Mouse (Mus musculus) adrenal gland, adult 8-10 months (tissue): ENCODE data around the gene Tmem89. TPM values are rescaled to one million over a fixed set of nuclear protein-coding genes. Genes with fewer than 3 reads are reported as not detected.

ENCODE experiments used
- DNase-seq: peaks from one replicate; pipeline ENCODE4 v3.0.0; 2022
- total RNA-seq, 4 experiments: library from RNA; stranded (reverse); gene quantifications; 2 replicates each; pipeline ENCODE4 v1.2.4; 2022

Gene Tmem89
- total RNA-seq = under 1 TPM in 1 of 4 experiments, not detected in 3; 0.59 TPM

DNA sequence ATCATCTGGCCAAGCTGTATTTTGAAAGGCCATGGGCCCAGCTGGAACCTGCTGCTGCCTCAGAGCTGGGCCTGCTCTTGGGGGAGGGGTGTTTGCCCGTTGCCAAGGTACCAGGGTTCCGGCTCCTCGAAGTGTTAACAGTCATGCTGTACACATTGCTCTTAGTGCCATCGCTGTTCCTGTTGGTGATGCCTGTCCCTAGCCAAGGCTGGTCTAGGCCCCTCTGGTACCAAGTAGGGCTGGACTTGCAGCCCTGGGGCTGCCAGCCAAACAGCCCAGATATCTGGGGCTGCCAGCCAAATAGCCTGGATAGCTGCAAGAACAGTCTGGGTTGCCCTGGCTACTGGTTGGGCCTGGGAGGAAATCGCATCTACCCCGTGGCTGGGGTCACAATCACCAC lies at the start of gene Tmem89:
Gene Tmem89 (plus strand): TSS at position 129 of the 400 bp plus-strand sequence.
- no peak for DNase-seq

DNA sequence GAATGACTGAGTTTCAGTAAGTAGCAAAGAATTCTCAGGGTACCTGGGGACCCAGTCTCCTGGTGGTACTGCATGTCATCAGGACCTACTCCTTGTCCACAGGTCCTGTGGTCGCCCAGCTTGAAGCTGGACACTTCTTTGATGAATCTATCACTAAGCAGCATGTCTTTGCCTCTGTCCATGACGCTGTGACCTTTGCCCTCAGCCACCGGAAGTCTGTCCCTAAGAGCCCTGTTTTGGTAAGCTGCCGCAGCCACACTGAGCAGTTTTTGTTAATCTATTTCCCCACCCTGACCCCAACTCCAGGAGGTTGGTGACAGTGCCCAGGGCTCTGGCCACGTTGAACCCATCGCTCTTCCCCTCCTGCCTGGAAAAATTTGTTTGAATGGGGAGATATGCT lies 2.1 kb upstream of the Tmem89 start:
- no peak for DNase-seq

DNA sequence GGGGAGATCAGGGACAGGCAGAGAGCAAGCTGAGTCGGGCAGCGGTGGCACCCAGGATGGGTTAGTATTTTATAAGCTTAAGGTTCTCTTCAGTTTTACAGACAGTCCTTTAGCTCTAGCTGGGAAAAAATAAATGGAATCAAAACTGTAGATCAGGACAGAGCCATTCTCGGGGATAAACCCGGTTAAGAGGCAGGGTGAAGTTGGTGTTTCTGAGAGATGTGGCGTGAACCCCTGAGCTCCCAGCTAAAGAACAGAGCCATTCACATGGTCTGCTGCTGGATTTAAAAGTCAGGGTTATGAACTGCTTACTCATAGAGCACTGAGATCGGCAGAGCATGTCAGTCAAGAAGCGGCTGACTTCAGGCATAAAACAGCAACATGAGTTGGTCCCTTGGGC lies 1.3 kb upstream of the Tmem89 start:
- DNase-seq = no peak

DNA sequence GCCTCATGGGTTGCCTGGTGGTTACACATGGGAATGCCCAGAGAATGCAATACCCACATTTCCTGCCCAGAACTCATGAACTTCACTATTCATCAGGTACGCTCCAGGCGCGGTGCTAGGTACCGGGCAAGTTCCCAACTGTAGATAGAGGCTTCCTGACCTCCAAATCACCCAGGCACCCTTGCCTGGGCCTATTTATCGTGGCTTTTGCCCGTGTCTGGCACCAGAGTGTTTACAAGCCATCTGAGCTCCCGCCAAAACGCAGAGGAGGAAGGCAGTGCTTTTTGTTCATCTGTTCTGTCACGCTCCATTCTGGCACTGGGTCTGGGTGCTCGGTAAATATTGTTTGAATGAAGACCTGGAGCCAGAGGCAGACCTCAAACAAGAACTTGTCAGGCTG lies 798 bp upstream of the Tmem89 start:
- no peak for DNase-seq

DNA sequence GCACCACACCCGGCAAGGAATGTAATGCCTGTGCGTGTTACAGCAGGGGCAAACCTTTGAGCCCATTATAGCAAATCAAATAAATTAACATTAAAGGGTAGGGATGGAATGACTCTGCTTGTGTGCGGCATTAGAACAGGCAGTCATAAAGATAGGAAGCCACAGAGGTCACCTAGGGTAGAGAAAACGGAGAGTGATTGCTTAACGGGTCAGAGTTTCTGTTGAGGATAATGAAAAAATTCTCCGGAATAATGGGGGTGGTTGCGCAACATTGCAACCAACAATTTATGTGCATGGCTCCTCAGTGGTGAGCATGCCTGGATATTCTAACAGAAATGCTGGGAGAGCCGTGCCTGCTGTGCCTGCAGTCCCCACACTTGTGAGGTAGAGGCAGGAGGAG lies 11.5 kb downstream of the Tmem89 start:
- DNase-seq = peak; percentile 33

DNA sequence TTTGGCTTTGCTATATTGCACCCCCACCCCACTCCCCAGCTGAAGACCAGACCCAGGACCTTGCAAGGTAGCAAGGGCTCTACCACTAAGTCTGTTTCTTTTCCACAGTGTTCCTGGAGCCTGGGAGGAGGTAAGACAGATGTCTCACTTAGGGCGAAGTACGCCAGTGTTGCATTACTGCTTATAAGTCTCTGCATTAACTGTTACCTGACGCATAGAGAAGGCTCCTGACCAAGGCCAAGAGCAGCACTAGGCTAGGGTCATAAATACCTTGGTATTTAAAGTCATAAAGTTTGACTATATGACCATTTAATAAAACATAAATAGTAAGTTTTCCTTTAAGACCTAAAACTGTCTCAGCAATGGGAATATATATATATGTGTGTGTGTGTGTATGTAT lies 14.0 kb downstream of the Tmem89 start:
- DNase-seq = no peak

DNA sequence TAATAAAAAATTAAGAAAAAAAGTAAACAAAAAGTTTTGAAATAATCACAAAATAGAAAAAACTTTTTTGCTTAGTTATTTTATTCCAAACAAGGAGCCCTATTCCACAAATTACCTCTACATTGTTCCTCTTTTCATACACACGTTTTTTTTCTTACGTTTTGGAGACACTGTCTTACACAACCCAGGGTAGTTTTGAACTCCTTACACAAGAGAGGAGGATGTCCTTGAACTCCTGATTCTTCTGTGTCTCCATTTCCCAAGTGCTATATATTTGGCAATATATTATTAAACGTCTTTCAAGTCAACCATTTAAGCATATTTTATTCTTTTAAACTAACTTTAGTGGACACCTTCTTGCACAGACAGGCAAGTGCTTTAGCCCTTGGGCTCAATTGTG lies 21.6 kb downstream of the Tmem89 start:
- DNase-seq = no peak

DNA sequence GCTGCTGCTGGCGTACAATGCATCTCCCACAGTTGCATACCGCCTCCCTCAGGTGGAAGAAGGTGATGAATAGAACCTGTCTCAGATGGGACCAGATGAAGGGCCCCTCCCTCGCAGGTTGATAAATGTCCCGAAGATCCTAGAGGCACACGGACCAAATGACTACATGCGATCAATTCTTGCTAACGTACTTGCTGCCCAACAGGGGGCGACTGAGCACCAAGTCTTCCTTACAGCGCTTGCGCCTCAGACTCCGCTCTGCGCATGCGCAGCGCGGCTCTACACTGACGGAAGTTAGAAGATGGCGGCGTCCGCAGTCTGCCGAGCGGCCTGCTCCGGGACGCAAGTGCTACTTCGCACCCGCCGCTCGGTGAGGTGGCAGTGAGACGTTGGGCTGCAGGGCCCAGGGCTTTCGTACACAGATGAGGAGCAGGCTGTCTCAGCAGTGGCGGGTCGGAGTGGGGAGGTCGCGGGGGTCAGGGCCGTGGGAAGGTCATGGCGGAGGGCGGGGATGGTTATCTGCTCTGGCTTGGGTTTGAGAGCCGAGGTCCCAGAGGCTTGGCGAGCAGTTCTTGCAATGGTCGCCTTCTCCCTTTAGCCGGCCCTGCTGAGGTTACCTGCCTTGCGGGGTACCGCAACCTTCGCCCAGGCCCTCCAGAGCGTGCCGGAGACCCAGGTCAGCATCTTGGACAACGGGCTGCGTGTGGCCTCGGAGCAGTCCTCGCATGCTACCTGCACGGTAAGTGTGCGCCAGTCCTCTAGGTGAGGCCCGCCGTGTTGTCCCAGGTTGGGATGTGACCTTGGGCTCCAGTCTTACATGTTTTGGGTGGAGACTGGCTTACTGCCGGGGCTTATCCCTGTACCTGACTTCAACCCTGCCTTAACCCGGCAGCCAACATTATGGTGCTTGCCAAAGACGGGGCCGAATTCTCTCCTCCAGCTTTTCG lies 22.3 kb downstream of the Tmem89 start, which contains the start of gene Uqcrc1:
Gene Uqcrc1 (plus strand): TSS at position 216 of the 947 bp plus-strand sequence.
- peak; percentile 91 for DNase-seq

DNA sequence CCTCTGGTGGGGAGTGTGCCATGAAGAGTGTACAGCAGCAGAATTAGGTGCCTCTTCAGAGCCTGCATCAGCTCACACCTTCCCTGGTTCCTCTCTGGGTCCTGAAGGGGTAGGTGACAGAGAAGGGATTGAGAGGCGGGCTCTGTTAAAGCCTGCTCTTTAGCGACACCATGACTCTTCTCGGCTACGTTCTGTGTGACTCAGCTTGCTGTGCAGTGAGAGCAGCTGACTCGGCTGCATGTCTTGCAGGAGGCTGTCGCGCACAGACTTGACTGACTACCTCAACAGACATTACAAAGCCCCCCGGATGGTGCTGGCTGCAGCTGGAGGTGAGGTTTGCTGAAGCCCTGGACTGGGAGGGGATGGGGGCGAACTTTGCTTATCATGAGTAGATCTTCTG lies 30.7 kb downstream of the Tmem89 start:
- DNase-seq = no peak

DNA sequence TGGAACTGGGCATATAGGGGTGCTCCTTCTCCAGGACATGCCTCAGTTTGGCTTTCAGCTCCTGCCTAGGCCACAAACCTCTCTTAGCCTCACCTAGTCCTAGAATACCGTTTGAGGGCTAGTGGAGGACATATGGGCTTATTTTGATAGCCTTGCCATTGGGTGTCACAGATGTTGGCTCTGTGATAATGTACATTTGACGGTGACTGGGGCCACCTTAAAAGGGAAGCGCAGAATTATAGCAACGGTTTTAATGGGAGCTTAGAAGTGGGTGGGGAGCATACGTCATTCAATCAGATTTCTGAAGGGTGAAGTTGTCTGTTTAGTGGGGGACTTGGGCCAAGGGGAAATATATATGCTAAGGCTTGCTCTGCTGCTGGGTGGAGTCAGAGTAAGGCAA lies 31.2 kb downstream of the Tmem89 start:
- DNase-seq = no peak

DNA sequence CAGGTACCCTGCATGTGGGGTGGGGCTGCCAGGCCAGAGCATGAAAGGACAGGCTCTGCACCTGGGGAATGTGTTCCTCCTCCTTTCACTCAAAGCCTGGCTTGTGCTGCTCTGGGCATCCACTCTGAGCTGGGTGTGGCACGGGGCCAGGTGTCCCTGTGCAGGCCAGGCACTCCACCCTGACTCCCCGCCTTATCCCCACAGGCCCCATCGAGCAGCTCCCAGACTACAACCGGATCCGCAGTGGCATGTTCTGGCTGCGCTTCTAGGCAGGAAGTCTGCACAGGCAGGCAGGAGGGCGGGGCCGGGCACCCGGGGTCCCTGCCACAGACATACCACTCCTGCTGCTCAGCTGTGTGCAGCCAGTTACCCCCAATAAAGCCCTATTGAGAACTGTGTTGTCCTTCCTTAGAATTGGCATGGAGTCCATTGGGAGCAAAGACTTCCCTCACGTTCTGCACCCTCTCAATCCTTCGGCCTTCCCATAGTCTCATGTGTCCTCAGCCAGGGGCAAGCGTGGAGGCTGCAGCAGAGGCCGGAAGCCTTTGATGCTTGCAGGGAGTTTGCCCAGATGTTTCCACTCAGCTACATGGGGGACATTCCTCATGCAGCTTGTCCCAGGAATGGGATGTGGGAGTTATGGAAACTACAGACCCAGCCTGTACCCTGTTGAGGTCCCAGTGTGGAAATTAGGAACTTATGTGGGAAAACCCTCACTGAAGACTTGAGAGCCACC lies 35.0 kb downstream of the Tmem89 start:
- DNase-seq = no peak

DNA sequence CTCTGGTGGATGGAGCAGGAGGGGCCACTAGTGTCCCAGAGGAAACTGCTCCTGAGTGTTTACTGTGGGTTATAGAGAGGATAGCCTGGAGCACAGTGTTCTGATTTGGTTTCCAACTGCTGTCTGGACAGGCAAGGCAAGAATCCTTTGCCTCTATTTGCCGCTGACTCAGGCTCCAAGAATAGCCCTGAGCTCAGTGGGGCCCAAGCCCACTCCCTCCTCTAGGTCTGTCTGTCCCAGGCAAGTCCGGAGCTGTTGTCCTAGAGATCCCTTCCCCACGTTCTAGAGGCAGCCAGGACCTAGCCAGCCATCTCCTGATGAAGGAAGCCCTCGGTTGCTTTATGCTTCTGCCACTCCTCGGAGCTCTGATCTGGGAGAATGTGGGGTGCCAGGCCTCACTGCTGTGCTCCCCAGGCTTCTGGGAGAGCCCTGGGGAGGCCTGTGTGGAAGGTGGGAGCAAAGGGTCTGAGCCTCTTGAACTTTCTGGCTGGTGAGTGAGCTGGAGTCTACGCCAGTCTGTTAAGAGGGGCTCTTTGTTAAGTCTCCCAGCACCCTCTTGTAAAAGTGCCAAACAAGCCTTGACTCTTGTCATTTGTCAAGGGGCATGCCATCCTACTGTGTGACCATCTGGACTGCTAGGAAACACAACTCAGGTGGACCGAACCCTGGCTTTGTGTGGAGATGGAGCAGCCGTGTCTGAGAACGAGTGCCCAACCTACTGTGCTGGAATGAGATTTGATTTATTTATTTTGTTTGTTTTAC lies 35.7 kb downstream of the Tmem89 start:
- DNase-seq = no peak

DNA sequence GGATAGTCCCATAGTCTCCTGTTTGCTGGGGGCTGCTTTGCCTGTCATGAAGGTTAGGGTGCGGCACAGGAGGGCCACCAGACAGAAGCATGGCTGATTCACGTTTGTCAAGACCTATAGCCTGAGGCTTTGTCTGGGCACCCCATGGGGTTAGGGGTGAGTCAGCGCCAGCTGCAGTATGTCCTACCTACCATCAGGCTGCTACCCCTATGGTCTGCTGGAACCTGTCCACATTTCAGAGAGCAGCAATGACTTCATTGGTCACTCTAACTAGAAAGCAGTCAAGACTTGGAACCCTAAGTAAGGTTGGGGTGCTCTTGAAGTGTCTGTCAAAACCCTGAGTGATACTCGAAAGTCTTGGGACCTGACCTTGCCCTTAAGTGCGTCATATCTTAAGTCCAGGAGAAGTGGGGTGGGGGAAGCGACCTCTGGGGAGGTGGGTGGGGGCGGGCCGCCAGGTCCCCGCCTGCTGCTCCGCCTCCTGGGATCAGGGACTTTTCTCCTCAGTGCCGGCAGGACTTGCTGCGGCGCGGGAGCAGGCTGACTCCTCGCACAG lies 38.7 kb downstream of the Tmem89 start, which contains the start of gene Col7a1:
Gene Col7a1 (plus strand): TSS at position 506 of the 556 bp plus-strand sequence.
- no peak for DNase-seq

DNA sequence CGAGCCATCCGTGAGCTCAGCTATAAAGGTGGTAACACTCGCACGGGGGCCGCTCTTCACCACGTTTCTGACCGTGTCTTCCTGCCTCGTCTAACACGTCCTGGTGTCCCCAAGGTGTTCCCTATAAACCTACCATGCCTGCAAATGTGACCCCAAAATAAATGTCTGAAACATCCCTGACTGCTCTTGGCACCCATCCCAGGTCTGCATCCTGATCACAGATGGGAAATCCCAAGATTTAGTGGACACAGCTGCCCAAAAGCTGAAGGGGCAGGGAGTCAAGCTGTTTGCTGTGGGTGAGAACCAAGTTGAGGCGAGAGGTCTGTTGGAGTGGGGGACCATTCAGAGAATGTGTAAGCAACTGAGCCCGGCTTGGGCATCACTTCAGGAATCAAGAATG lies 40.8 kb downstream of the Tmem89 start:
- no peak for DNase-seq

DNA sequence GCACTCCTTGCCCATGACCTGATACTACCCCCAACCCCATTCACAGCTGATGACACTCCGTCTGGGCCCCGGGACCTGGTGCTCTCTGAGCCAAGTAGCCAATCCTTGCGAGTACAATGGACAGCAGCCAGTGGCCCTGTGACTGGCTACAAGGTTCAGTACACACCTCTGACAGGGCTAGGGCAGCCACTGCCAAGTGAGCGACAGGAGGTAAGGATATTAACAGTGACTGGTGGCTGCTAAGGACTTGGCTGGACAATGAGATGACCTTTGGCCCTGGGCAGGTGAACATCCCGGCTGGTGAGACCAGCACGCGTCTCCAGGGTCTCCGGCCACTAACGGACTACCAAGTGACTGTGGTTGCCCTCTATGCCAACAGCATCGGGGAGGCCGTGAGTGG lies 41.4 kb downstream of the Tmem89 start:
- no peak for DNase-seq

DNA sequence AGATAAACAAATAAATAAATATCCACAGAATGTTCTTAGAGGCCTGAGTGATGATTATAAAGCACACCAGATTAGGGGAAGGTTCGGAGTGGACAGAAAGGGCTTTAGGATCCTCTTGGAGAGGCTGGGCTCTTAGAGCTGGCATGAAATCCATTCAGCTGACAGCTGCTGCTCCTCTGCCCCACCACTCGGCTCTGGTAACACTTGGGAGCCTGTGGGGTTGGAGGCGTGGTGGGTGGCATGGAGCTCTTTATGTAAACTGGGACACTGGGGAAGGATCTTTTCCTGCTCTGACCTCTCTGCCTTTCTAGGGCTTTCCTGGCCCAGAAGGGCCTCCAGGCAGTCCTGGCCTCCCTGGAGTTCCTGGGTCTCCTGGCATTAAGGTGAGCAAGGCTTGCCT lies 49.2 kb downstream of the Tmem89 start:
- DNase-seq = no peak

DNA sequence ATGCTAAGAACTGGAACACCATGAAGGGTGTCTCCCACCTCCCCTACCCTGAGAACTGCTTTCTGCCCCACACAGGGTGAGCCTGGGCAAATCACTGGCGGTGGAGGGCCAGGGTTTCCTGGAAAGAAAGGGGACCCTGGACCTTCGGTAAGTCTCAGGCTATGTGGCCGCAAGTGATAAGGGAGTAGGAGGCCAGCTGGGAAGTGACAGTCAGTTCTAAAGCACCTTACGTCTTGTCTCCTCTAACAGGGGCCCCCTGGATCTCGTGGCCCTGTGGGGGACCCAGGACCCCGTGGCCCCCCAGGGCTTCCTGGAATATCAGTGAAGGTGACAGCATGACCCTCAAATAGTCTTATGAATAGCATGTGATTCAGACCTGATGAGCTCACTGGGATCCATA lies 49.9 kb downstream of the Tmem89 start:
- DNase-seq = no peak

Other genes with a start within 250 kb of the Tmem89 start
- gene Prkar2a, start 225.3 kb upstream of the Tmem89 start, total RNA-seq = 10 to 100 TPM; 29.9 to 45.0 (median 33.7) TPM
- gene Ip6k2, start 130.8 kb upstream of the Tmem89 start, total RNA-seq = 100 to 1,000 TPM in 3 of 4 experiments, 10 to 100 TPM in 1; 93.0 to 156 (median 128) TPM
- gene Nckipsd, start 106.3 kb upstream of the Tmem89 start, total RNA-seq = 10 to 100 TPM; 11.1 to 19.0 (median 17.0) TPM
- gene Celsr3, start 88.3 kb upstream of the Tmem89 start, total RNA-seq = 1 to 10 TPM; 3.0 to 8.6 (median 7.9) TPM
- gene Slc26a6, start 61.3 kb upstream of the Tmem89 start, total RNA-seq = 10 to 100 TPM in 3 of 4 experiments, 1 to 10 TPM in 1; 8.4 to 14.4 (median 12.3) TPM
- 100 to 1,000 TPM; 381 to 565 (median 479) TPM for gene Uqcrc1, start 22.0 kb downstream of the Tmem89 start, total RNA-seq
- 10 to 100 TPM in 1 of 4 experiments, 1 to 10 TPM in 3; 2.6 to 12.4 (median 6.9) TPM for gene Col7a1, start 39.0 kb downstream of the Tmem89 start, total RNA-seq
- gene Ucn2, start 71.4 kb downstream of the Tmem89 start, total RNA-seq = 1 to 10 TPM in 1 of 4 experiments, under 1 TPM in 3; 0.31 to 1.0 (median 0.45) TPM
- gene Pfkfb4, start 77.2 kb downstream of the Tmem89 start, total RNA-seq = 10 to 100 TPM in 2 of 4 experiments, 1 to 10 TPM in 2; 6.2 to 21.6 (median 12.0) TPM
- gene Shisa5, start 123.9 kb downstream of the Tmem89 start, total RNA-seq = 100 to 1,000 TPM; 126 to 177 (median 159) TPM
- 10 to 100 TPM; 19.0 to 25.3 (median 21.7) TPM for gene Trex1, start 145.1 kb downstream of the Tmem89 start, total RNA-seq
- gene Atrip, start 159.5 kb downstream of the Tmem89 start, total RNA-seq = 10 to 100 TPM; 16.3 to 27.7 (median 22.2) TPM
- 10 to 100 TPM; 17.3 to 20.0 (median 18.7) TPM for gene Ccdc51, start 167.9 kb downstream of the Tmem89 start, total RNA-seq
- gene Tma7, start 168.0 kb downstream of the Tmem89 start, total RNA-seq = 100 to 1,000 TPM; 342 to 453 (median 370) TPM
- gene Plxnb1, start 180.8 kb downstream of the Tmem89 start, total RNA-seq = 100 to 1,000 TPM; 128 to 173 (median 140) TPM
- gene Fbxw21, start 247.4 kb downstream of the Tmem89 start, total RNA-seq = not detected